Comparison of ENCODE assay signal across 17 mouse cellular contexts in genomic region chr10:122760469-122761307, GRCm38 (mm10).
DNase-seq lines count a peak whose midpoint lies in the region; ATAC-seq and TF ChIP-seq lines count a peak whose summit lies in the region.
"Had no signal": no experiment of that assay in that cellular context is flagged by ENCODE, and none has a peak within 500 bp of the region (broad histone marks: within the 10 kb centered on the region; RNA-seq: fewer than 3 reads in every experiment).

No protein-coding gene starts in this region.

- no peak for TF ChIP-seq POLR2A in heart, adult 2 months (IDR thresholded peaks at IDR 0.05; ENCODE audit: insufficient read depth, low read depth, low read length)

- no peaks in the 10 kb centered on the region for H3K27me3 ChIP-seq in heart, adult 2 months (ENCODE audit: control insufficient read depth, insufficient read depth, low read length)
- H3K27me3 ChIP-seq: heart, embryonic 15.5 days had no signal

- TF ChIP-seq CTCF in heart, adult 2 months (IDR thresholded peaks at IDR 0.05): no peak

- no peak overlapping the region for H3K27ac ChIP-seq in heart, adult 2 months
- H3K27ac ChIP-seq: heart, embryonic 15.5 days; hindbrain, embryonic 10.5 days had no signal

- DNase-seq in heart, adult 11 months: peak; percentile 46
- DNase-seq in heart, adult 2 months: no peak
- DNase-seq in CD4-positive helper T cell, adult 2 months (ENCODE audit: low read depth, low spot score): peak; percentile 43
- peak; percentile 62 for DNase-seq in naive thymus-derived CD4-positive, alpha-beta T cell, adult 2 months (ENCODE audit: low read depth)
- no peak for DNase-seq in right cerebral cortex, postnatal 36 days (ENCODE audit: low spot score in 2 of 2)
- DNase-seq in gastrocnemius, postnatal 36 days: no peak
- DNase-seq in heart, postnatal 14 days: no peak
- DNase-seq: cerebellum, adult 11 months; cerebellum, postnatal 14 days; forebrain, postnatal 0 days; heart, adult 18-20 months; liver; liver, postnatal 0 days; retina, postnatal 1 day had no signal

- peak; percentile 29 for ATAC-seq in activated CD4-positive, CD25-positive, alpha-beta regulatory T cell, adult 4 months
- ATAC-seq: forebrain, postnatal 0 days; liver, postnatal 0 days had no signal

- no peak overlapping the region for H3K9ac ChIP-seq in heart, adult 2 months (ENCODE audit: low read depth, low read length)
- H3K9ac ChIP-seq: forebrain, postnatal 0 days; heart, embryonic 15.5 days; liver, postnatal 0 days had no signal

- WGBS in heart, adult 2 months: 81% methylated on average over 7 of the region's 7 CpGs

- H3K4me1 ChIP-seq in heart, adult 2 months (ENCODE audit: control insufficient read depth, insufficient read depth, low read length): peaks cover 3% of the 10 kb centered on the region

- H3K4me3 ChIP-seq in heart, adult 2 months: no peak overlapping the region
- H3K4me3 ChIP-seq: heart, embryonic 15.5 days; hindbrain, embryonic 10.5 days had no signal

- peaks cover 3% of the 10 kb centered on the region; the same call in 1 of the 2 replicates for H3K36me3 ChIP-seq in heart, adult 2 months (ENCODE audit: control insufficient read depth, insufficient read depth, low read length)
- H3K36me3 ChIP-seq: heart, embryonic 15.5 days; hindbrain, embryonic 10.5 days had no signal

- intact Hi-C loops in heart, adult 2 months (cut with DNase I): loop anchor here (10.0 kb wide), 1 partner anchor 86 kb away; the partner anchor contains the start of gene Ppm1h
- intact Hi-C loops in gastrocnemius, postnatal 36 days (cut with DNase I): no loop called here
- intact Hi-C loops in heart, postnatal 14 days (cut with DNase I): no loop called here

- H3K79me2 ChIP-seq in heart, adult 2 months (replicated peaks; ENCODE audit: control insufficient read depth, insufficient read depth, low read length): no peaks in the 10 kb centered on the region

- no peak for TF ChIP-seq EP300 in heart, adult 2 months (IDR thresholded peaks at IDR 0.05; ENCODE audit: insufficient read depth, low read depth, low read length)

Comparison
In these comparisons a context has a peak if more than half of its experiments do, and no peak if none do; other contexts are left out.
1. DNase-seq: peak in heart, adult 11 months (single experiment), CD4-positive helper T cell, adult 2 months (single experiment) and naive thymus-derived CD4-positive, alpha-beta T cell, adult 2 months (single experiment); none in heart, adult 2 months (0 of 2), right cerebral cortex, postnatal 36 days (0 of 2), gastrocnemius, postnatal 36 days (0 of 2) and heart, postnatal 14 days (0 of 2).